Mouse (Mus musculus) forebrain, embryonic 13.5 days (tissue): ENCODE results near the gene Zmynd11. TPM values are rescaled to one million over a fixed set of nuclear protein-coding genes. Genes with fewer than 3 reads are reported as not detected.
A peak's percentile ranks its signal among the peaks of the same experiment; 100 is the strongest.

ENCODE experiments used
- ATAC-seq: fragments of 200-750 bp; cut with Nextera tagmentation; 2 replicates; pipeline ENCODE4 v1.8.0; 2017
- H3K27ac ChIP-seq: fragments of 300-500 bp; sonication (generic); 2 replicates; pipeline ENCODE4 v1.5.1; 2015; ENCODE audit warnings: inconsistent platforms, mild to moderate bottlenecking, moderate library complexity
- H3K27me3 ChIP-seq: fragments of 300-500 bp; sonication (generic); 2 replicates; pipeline ENCODE4 v1.6.1; 2015; ENCODE audit warnings: mild to moderate bottlenecking, inconsistent platforms
- H3K36me3 ChIP-seq: fragments of 300-500 bp; sonication (generic); 2 replicates; pipeline ENCODE4 v1.6.1; 2015; ENCODE audit warnings: mild to moderate bottlenecking, inconsistent platforms; ENCODE audit not compliant: poor library complexity, severe bottlenecking
- H3K4me1 ChIP-seq: fragments of 300-500 bp; sonication (generic); 2 replicates; pipeline ENCODE4 v1.6.1; 2015; ENCODE audit warnings: inconsistent platforms
- H3K4me2 ChIP-seq: fragments of 300-500 bp; sonication (generic); 2 replicates; pipeline ENCODE4 v1.6.1; 2015; ENCODE audit warnings: inconsistent platforms, mild to moderate bottlenecking, moderate library complexity
- H3K4me3 ChIP-seq: fragments of 300-500 bp; sonication (generic); 2 replicates; pipeline ENCODE4 v1.5.1; 2015; ENCODE audit warnings: mild to moderate bottlenecking, inconsistent platforms
- H3K9ac ChIP-seq: fragments of 300-500 bp; sonication (generic); 2 replicates; pipeline ENCODE4 v1.6.1; 2015; ENCODE audit warnings: mild to moderate bottlenecking, inconsistent platforms
- H3K9me3 ChIP-seq: fragments of 300-500 bp; sonication (generic); replicated peaks from 2 replicates; pipeline ENCODE4 v1.6.1; 2016; ENCODE audit warnings: inconsistent platforms
- WGBS: fragments of 180-500 bp; shearing (Covaris S2); methylation state at CpG from one replicate; pipeline ENCODE4 v1.1.7; 2015; 5-methylcytosine and 5-hydroxymethylcytosine counted together
- polyA plus RNA-seq: library from polyadenylated mRNA; unstranded; fragments of >200 nt; fragmentation: Nextera tagmentation; extraction: Ambion mirVana; gene quantifications from 2 replicates; pipeline ENCODE4 v1.2.1, GENCODE M21; 2015

Gene Zmynd11
- polyA plus RNA-seq: 139 and 142 TPM in 2 replicates

DNA sequence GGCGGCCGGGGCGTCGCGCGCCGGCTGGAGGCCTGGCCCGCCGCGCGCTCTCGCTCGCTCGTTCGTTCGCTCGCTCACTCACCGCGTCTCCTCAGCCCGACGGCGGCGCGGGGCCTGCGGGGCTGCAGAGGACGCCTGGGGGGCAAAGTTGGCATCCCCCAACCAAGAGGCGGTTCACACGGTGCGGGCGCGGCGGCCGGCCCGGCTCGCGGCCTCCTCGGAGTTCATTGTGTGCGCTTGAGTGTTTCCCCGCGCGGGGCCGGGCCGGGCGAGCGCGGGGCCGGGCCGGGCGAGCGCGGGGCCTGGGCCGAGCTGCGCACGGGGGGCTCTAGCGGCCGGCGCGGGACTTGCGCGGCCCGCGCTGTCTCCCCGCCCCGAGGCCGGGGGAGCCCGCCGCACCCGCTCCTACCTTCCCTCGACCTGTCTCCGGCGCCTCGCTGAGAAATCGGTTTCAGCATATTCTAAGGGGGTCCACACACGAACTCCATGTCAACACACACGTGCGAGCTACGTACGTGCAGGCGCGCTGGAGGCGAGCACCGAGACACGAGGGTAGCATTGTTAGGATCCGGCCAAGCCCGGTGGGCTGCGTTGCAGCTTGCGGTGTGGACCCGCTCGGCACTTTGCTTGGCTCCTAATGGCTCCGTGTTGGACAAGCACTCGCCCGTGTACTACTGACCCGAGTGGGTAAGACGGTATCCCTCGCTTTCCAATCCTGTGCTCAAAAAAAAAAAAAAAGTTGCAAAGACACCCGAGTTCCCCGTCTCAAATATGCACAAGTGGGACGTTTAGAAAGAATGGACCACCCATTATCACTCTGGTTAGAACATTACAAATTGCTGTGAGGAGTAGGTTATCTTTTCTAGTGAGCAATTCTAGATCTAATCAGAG lies at the start of gene Zmynd11:
Gene Zmynd11 (minus strand): TSS at position 685 of the 891 bp plus-strand sequence.
- Histone ChIP-seq H3K36me3 (no peaks in the 10 kb centered on the region), H3K27me3 (0 out of 2 replicates have a peak, but pooled peaks cover 2% of the 10 kb centered on the region), H3K4me1 (peaks cover 43% of the 10 kb centered on the region), H3K4me3 (peak within 1 kb of the TSS; percentile 81), H3K4me2 (peak within 1 kb of the TSS; percentile 76), H3K9me3 (no peaks in the 10 kb centered on the region), H3K9ac (peak within 1 kb of the TSS; percentile 98), H3K27ac (peak within 1 kb of the TSS; percentile 99)
- WGBS: under 1% methylated on average over 80 of the region's 98 CpGs
- ATAC-seq: peak; percentile 88

DNA sequence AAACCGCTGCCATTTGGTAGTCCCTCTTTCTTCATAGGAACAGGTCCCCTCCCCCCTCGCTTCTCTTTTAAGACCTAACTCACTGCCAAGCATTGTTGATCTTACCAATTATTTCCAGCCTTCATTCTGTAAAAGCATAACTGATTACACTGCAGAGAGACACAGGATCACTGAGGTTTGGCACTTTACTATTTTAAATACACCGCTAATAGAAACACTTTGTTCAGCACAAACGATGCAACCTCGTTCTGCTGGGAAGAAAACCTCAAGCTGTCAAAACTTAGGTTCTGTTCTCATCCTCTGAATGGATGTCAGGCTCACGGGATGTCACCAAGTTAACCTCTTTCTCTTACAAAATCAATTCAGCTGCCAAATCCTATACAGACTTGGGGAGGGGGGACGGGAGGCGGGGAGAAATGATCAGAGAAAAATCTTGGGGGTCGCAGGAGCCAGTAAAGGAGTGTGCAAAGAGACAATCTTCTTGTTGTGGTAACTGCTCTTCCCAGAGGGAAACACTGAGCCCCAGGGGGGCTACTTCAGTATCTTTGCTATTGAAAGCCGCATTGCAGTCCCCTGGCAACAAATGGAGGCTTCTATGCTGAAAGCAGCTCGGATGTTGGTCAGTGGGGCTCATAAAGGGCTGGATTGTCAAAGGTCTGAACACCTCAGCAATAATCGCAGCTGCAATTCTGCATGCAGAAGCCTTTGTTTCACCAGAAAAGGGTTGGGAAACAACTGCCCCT lies 30.9 kb upstream of the Zmynd11 start:
- Histone ChIP-seq H3K4me1 (peaks cover 10% of the 10 kb centered on the region; the same call in 1 of the 2 replicates), H3K27ac (peak overlapping the region; percentile 72), H3K9ac (peak overlapping the region; percentile 63), H3K36me3 (no peaks in the 10 kb centered on the region), H3K4me2 (peak overlapping the region; percentile 69), H3K9me3 (no peaks in the 10 kb centered on the region), H3K27me3 (no peaks in the 10 kb centered on the region), H3K4me3 (peak overlapping the region; percentile 39)
- under 1% methylated on average over 12 of the region's 12 CpGs for WGBS
- ATAC-seq: peak; percentile 74

DNA sequence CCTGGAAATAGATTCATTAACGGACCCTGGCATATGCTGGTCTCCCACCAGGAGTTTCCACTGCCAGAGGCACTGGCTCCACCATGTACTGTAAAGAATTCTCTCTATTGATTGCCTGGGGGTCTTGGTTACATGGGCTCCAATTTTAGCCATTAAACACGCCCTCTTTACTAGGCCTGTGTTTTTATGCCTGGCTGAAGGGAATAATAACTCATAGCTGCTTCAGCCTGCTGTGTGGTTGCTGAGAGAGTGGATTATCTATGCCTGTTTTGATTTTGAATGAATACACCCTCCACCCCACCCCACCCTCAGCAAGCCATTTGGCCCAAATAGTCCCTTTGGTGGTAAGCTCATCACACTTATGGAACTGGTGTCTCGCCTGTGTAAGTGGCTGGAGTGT lies 20.9 kb upstream of the Zmynd11 start:
- Histone ChIP-seq H3K4me1 (peaks cover 5% of the 10 kb centered on the region), H3K27me3 (no peaks in the 10 kb centered on the region), H3K4me2 (no peak overlapping the region), H3K9me3 (no peaks in the 10 kb centered on the region), H3K9ac (no peak overlapping the region), H3K36me3 (no peaks in the 10 kb centered on the region), H3K4me3 (no peak overlapping the region), H3K27ac (no peak overlapping the region)
- 39% methylated on average over 3 of the region's 3 CpGs for WGBS
- peak; percentile 21; the same call in 1 of the 2 replicates for ATAC-seq

- WGBS: 88% methylated on average over 3 of the region's 3 CpGs
- ATAC-seq: no peak
- peaks cover 5% of the 10 kb centered on the region for H3K4me1 ChIP-seq
These were observed 18.6 kb upstream of the Zmynd11 start for GRCm38 (mm10) chr13:9783717-9784116.

DNA sequence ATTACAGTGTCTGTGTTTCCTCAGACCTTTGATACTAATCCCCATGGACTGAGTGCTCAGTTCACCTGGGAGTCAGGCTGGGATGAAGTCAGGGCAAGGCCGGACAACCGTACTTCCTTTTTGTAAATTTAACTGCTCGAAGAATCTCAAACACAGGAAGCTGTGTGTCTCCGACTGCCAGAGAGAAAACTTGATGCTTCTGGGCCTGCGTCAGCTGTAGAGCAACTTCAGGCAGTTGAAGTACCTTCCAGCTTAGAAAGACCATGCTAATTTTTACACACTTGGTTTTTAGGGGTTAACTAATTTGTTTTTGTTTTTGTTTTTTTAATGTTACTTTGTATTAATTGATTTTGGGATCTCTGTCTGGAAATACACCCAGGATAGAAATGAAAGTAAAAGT lies 10.8 kb upstream of the Zmynd11 start:
- no peaks in the 10 kb centered on the region for H3K9me3 ChIP-seq
- H3K9ac ChIP-seq: no peak overlapping the region
- no peak overlapping the region for H3K27ac ChIP-seq
- H3K4me1 ChIP-seq: no peaks in the 10 kb centered on the region
- no peak overlapping the region for H3K4me3 ChIP-seq
- WGBS: 92% methylated on average over 5 of the region's 5 CpGs
- no peaks in the 10 kb centered on the region for H3K36me3 ChIP-seq
- no peak overlapping the region for H3K4me2 ChIP-seq
- H3K27me3 ChIP-seq: no peaks in the 10 kb centered on the region
- no peak for ATAC-seq

More at GRCm38 (mm10) chr13:9783717-9784116, 18.6 kb upstream of the Zmynd11 start:
- Histone ChIP-seq H3K9me3 (no peaks in the 10 kb centered on the region), H3K36me3 (no peaks in the 10 kb centered on the region), H3K27ac (no peak overlapping the region), H3K9ac (no peak overlapping the region), H3K4me3 (no peak overlapping the region), H3K27me3 (no peaks in the 10 kb centered on the region), H3K4me2 (no peak overlapping the region)

DNA sequence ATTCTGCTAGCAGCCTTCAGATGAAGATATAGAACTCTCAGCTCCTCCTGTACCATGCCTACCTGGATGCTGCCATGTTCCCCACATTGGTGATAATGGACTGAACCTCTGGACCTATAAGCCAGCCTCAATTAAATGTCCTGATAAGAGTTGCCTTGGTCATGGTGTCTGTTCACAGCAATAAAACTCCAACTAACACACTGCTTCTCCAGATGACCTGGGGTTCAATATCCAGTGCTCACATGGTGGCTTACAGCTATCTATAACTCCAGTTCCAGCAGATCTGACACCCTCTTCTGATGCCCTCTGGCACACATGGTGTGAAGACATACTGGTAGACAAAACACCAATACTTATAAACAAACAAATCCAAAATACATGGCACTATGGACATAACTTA lies 8.9 kb upstream of the Zmynd11 start:
- no peak overlapping the region for H3K4me3 ChIP-seq
- no peaks in the 10 kb centered on the region for H3K27me3 ChIP-seq
- no peaks in the 10 kb centered on the region for H3K4me1 ChIP-seq
- H3K4me2 ChIP-seq: no peak overlapping the region
- no peak for ATAC-seq
- H3K36me3 ChIP-seq: no peaks in the 10 kb centered on the region
- H3K9me3 ChIP-seq: no peaks in the 10 kb centered on the region
- no peak overlapping the region for H3K9ac ChIP-seq
- H3K27ac ChIP-seq: no peak overlapping the region

GRCm38 (mm10) chr13:9767279-9767678 lies 2.1 kb upstream of the Zmynd11 start:
- H3K9me3 ChIP-seq: no peaks in the 10 kb centered on the region
- H3K4me1 ChIP-seq: peaks cover 20% of the 10 kb centered on the region
- no peak overlapping the region for H3K9ac ChIP-seq
- H3K4me3 ChIP-seq: no peak overlapping the region
- H3K4me2 ChIP-seq: no peak overlapping the region
- no peak for ATAC-seq
- WGBS: 66% methylated on average over 5 of the region's 5 CpGs
- 0 out of 2 replicates have a peak, but pooled peaks cover 2% of the 10 kb centered on the region for H3K27me3 ChIP-seq
- H3K36me3 ChIP-seq: no peaks in the 10 kb centered on the region
- no peak overlapping the region for H3K27ac ChIP-seq

GRCm38 (mm10) chr13:9766497-9766896 lies 1.4 kb upstream of the Zmynd11 start:
- Histone ChIP-seq H3K36me3 (no peaks in the 10 kb centered on the region), H3K27ac (no peak overlapping the region), H3K4me3 (no peak overlapping the region), H3K4me2 (no peak overlapping the region), H3K4me1 (peaks cover 28% of the 10 kb centered on the region), H3K27me3 (0 out of 2 replicates have a peak, but pooled peaks cover 2% of the 10 kb centered on the region), H3K9me3 (no peaks in the 10 kb centered on the region), H3K9ac (no peak overlapping the region)
- WGBS: 83% methylated on average over 1 of the region's 1 CpGs
- ATAC-seq: no peak

- 8% methylated on average over 4 of the region's 4 CpGs for WGBS
- ATAC-seq: no peak
- Histone ChIP-seq H3K27me3 (0 out of 2 replicates have a peak, but pooled peaks cover 2% of the 10 kb centered on the region), H3K36me3 (no peaks in the 10 kb centered on the region), H3K4me3 (peak overlapping the region; percentile 81), H3K9me3 (no peaks in the 10 kb centered on the region), H3K4me1 (peaks cover 36% of the 10 kb centered on the region), H3K9ac (peak overlapping the region; percentile 98), H3K27ac (peak overlapping the region; percentile 99), H3K4me2 (peak overlapping the region; percentile 76)
These were observed 364 bp upstream of the Zmynd11 start for GRCm38 (mm10) chr13:9765537-9765851.

GRCm38 (mm10) chr13:9763828-9764645 lies 1.1 kb downstream of the Zmynd11 start:
- 0 out of 2 replicates have a peak, but pooled peaks cover 2% of the 10 kb centered on the region for H3K27me3 ChIP-seq
- H3K4me3 ChIP-seq: peak overlapping the region; percentile 81
- peak overlapping the region; percentile 98 for H3K9ac ChIP-seq
- no peaks in the 10 kb centered on the region for H3K36me3 ChIP-seq
- ATAC-seq: peak; percentile 78
- peak overlapping the region; percentile 76 for H3K4me2 ChIP-seq
- H3K9me3 ChIP-seq: no peaks in the 10 kb centered on the region
- H3K4me1 ChIP-seq: peaks cover 48% of the 10 kb centered on the region
- H3K27ac ChIP-seq: peak overlapping the region; percentile 99
- under 1% methylated on average over 42 of the region's 111 CpGs for WGBS

GRCm38 (mm10) chr13:9763100-9763827 lies 1.9 kb downstream of the Zmynd11 start:
- peak overlapping the region; percentile 76 for H3K4me2 ChIP-seq
- WGBS: 3% methylated on average over 21 of the region's 21 CpGs
- H3K4me3 ChIP-seq: peak overlapping the region; percentile 81
- peaks cover 56% of the 10 kb centered on the region for H3K4me1 ChIP-seq
- H3K9me3 ChIP-seq: no peaks in the 10 kb centered on the region
- peak overlapping the region; percentile 98 for H3K9ac ChIP-seq
- H3K27ac ChIP-seq: peak overlapping the region; percentile 99
- peak; percentile 22 for ATAC-seq
- H3K27me3 ChIP-seq: no peaks in the 10 kb centered on the region
- H3K36me3 ChIP-seq: no peaks in the 10 kb centered on the region
